Mouse (Mus musculus) liver, embryonic 12.5 days (tissue): ENCODE measurements around the gene Fbf1. TPM values are rescaled to one million over a fixed set of nuclear protein-coding genes. Genes with fewer than 3 reads are reported as not detected.
"Not testable (repeated sequence)": the region's sequence is repeated elsewhere in the genome, so short reads cannot be mapped to it uniquely, and the experiment has no call there.

Source experiments
- ATAC-seq: fragments of 200-750 bp; cut with Nextera tagmentation; 2 replicates; pipeline ENCODE4 v1.8.0; 2017; ENCODE audit warnings: moderate number of reproducible peaks, mild to moderate bottlenecking, moderate library complexity
- H3K27ac ChIP-seq: fragments of 300-500 bp; sonication (generic); 2 replicates; pipeline ENCODE4 v1.5.1; 2016; ENCODE audit warnings: mild to moderate bottlenecking
- H3K27me3 ChIP-seq: fragments of 300-500 bp; sonication (generic); replicated peaks from 2 replicates; pipeline ENCODE4 v1.6.1; 2016; ENCODE audit warnings: mild to moderate bottlenecking, moderate library complexity
- H3K36me3 ChIP-seq: fragments of 300-500 bp; sonication (generic); 2 replicates; pipeline ENCODE4 v1.6.1; 2016; ENCODE audit warnings: mild to moderate bottlenecking, moderate library complexity
- H3K4me1 ChIP-seq: fragments of 300-500 bp; sonication (generic); 2 replicates; pipeline ENCODE4 v1.6.1; 2016
- H3K4me2 ChIP-seq: fragments of 300-500 bp; sonication (generic); 2 replicates; pipeline ENCODE4 v1.6.1; 2016; ENCODE audit warnings: mild to moderate bottlenecking, moderate library complexity
- H3K4me3 ChIP-seq: fragments of 300-500 bp; sonication (generic); 2 replicates; pipeline ENCODE4 v1.5.1; 2016; ENCODE audit warnings: mild to moderate bottlenecking, moderate library complexity
- H3K9ac ChIP-seq: fragments of 300-500 bp; sonication (generic); 2 replicates; pipeline ENCODE4 v1.6.1; 2016; ENCODE audit warnings: mild to moderate bottlenecking, moderate library complexity
- H3K9me3 ChIP-seq: fragments of 300-500 bp; sonication (generic); replicated peaks from 2 replicates; pipeline ENCODE4 v1.6.1; 2016; ENCODE audit warnings: mild to moderate bottlenecking, moderate library complexity
- WGBS: fragments of 180-500 bp; shearing (Covaris S2); methylation state at CpG from one replicate; pipeline ENCODE4 v1.1.7; 2016; ENCODE audit not compliant: insufficient replicate concordance; 5-methylcytosine and 5-hydroxymethylcytosine counted together
- polyA plus RNA-seq: library from polyadenylated mRNA; unstranded; fragments of >200 nt; fragmentation: Nextera tagmentation; extraction: Ambion mirVana; gene quantifications from 2 replicates; pipeline ENCODE4 v1.2.1, GENCODE M21; 2016

The Fbf1 gene
- polyA plus RNA-seq, 1 experiment from 2014 or later, result 14.3 TPM

DNA sequence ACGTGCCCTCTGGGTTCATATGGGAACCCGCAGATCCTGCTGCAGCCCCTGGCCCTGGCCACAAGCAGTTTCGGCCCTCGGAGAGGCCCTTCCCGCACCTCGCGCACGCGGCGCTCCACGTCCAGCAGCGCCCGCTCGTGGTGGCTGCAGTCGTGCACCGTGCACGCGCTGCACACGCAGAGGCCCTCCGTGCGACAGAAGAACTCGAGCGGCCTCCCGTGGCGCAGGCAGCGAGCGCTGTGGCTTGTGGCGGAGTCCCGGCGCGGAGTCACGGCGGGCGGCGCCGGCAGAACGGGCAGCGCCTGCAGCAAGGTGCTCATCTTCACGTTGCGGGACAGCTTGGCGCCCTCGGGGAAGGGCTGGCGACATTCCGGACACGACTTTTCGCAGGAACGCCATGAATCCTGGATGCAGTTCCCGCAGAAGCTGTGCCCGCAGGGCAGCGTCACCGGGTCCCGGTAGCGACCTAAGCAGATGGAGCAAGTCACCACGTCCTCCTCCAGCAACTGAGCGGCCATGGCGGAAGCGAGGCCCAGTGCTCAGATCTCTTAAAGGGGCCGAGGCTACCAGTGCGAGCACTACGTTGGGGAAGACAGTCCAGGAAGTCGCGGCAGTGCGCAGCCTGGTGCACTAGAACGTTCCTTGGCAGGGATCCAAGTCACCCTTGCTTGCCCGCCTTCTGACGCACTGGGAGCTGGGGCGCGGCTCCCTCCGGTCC lies 37.3 kb downstream of the Fbf1 start, which contains the start of gene Trim65:
TSS of gene Trim65 (minus strand) at position 641 of the 718 bp plus-strand sequence.
- peaks cover 40% of the 10 kb centered on the region for H3K4me1 ChIP-seq
- peaks cover 51% of the 10 kb centered on the region for H3K36me3 ChIP-seq
- H3K27me3 ChIP-seq, result no peaks in the 10 kb centered on the region
- ATAC-seq, result peak; percentile 73
- H3K4me3 ChIP-seq, result peak within 1 kb of the TSS; percentile 63
- H3K27ac ChIP-seq, result peak within 1 kb of the TSS; percentile 73
- peak within 1 kb of the TSS; percentile 72 for H3K9ac ChIP-seq
- WGBS, result under 1% methylated on average over 69 of the region's 69 CpGs
- peak within 1 kb of the TSS; percentile 85 for H3K4me2 ChIP-seq
- H3K9me3 ChIP-seq, result no peaks in the 10 kb centered on the region

DNA sequence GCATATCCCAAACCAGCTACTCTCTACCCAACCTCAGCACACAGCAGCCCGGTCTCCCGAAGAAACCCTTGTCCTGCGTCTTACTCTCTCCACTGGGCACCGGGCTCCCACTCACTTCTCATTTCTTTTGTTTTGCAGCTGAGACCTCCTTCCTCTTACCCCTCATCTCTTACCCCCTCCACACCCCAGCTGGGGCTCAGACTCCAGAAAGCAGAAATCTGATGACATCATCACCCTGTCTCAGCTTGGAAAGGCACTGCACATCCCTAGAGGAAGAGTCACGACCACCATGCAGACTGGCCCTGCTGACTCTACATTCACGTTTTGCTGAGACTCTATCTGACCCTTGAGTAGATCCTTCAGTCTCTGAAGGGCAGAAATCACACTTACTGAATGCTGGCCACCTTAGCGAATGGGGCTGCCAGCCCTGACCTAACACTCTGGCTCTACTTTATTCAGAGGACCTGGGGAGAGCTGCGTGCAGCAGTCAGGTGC lies 37.9 kb downstream of the Fbf1 start:
- peak overlapping the region; percentile 63 for H3K4me3 ChIP-seq
- no peaks in the 10 kb centered on the region for H3K9me3 ChIP-seq
- H3K4me2 ChIP-seq, result peak overlapping the region; percentile 85
- no peaks in the 10 kb centered on the region for H3K27me3 ChIP-seq
- peaks cover 50% of the 10 kb centered on the region for H3K36me3 ChIP-seq
- WGBS, result 29% methylated on average over 8 of the region's 8 CpGs
- peak overlapping the region; percentile 72 for H3K9ac ChIP-seq
- 0 out of 2 replicates have a peak, but pooled peaks have one; percentile 10 for ATAC-seq
- peak overlapping the region; percentile 73 for H3K27ac ChIP-seq
- H3K4me1 ChIP-seq, result peaks cover 40% of the 10 kb centered on the region

DNA sequence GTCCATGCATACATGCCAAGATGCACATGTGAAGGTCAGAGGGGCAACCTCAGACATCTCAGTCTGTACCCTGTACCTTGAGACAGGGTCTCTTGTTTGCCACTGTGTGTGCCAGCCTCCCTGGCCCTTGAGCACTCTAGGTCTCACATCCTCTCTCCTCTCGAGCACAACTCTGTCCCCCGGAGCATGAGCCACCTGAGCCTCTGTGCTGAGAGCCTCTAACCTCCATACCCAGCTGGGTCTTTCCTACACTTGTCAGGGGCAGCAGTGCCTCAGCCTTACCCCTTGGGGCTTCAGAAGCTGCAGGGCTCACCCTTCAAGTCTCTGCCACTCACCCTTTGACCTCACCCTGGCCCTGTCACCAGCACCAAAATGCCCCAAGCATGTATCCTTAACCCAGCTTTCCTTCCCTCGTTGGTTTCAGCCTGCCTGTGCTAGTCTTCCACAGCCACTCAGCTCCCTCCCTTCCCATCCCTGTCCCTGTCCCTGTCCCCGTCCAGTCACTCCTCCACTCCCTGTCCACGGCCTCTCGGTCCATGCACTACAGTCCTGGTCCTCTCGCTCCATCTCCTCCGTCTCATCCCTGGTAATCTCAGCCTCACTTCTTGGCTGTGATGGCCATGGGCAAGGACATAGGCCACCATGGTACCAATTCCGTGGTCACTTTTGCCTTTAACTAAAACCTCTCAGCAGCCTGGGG lies 38.7 kb downstream of the Fbf1 start:
- 78% methylated on average over 9 of the region's 9 CpGs for WGBS
- H3K27ac ChIP-seq, result no peak overlapping the region
- H3K4me2 ChIP-seq, result peak overlapping the region; percentile 85
- H3K9ac ChIP-seq, result no peak overlapping the region
- peaks cover 45% of the 10 kb centered on the region for H3K36me3 ChIP-seq
- no peaks in the 10 kb centered on the region for H3K9me3 ChIP-seq
- H3K27me3 ChIP-seq, result no peaks in the 10 kb centered on the region
- no peak for ATAC-seq
- no peak overlapping the region for H3K4me3 ChIP-seq
- peaks cover 40% of the 10 kb centered on the region for H3K4me1 ChIP-seq

DNA sequence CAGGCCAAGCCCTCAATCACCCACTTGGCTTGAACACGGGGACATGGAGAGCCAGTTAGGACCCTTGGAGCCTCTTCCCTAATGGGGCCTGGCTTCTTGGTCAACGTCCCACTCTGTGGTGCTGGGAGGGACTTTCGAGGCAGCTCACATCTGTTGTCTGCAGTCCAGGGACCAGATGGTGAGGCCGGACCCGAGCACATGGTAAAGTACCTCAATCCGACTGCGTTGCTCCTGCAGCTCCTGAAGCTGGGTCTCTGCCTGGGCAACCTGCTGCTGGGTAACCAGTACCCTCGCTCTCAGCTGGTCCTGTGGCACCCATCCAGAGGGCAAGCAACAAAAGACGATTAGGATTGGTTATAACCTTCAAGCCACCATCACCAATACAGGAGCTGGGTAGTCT lies 40.0 kb downstream of the Fbf1 start:
- Histone ChIP-seq H3K27ac (0 out of 2 replicates have a peak overlapping the region, but pooled peaks have one; percentile 21), H3K36me3 (peaks cover 43% of the 10 kb centered on the region), H3K9ac (no peak overlapping the region), H3K4me1 (peaks cover 40% of the 10 kb centered on the region), H3K9me3 (no peaks in the 10 kb centered on the region), H3K27me3 (no peaks in the 10 kb centered on the region), H3K4me2 (no peak overlapping the region), H3K4me3 (no peak overlapping the region)
- WGBS, result 79% methylated on average over 9 of the region's 9 CpGs
- ATAC-seq, result no peak

DNA sequence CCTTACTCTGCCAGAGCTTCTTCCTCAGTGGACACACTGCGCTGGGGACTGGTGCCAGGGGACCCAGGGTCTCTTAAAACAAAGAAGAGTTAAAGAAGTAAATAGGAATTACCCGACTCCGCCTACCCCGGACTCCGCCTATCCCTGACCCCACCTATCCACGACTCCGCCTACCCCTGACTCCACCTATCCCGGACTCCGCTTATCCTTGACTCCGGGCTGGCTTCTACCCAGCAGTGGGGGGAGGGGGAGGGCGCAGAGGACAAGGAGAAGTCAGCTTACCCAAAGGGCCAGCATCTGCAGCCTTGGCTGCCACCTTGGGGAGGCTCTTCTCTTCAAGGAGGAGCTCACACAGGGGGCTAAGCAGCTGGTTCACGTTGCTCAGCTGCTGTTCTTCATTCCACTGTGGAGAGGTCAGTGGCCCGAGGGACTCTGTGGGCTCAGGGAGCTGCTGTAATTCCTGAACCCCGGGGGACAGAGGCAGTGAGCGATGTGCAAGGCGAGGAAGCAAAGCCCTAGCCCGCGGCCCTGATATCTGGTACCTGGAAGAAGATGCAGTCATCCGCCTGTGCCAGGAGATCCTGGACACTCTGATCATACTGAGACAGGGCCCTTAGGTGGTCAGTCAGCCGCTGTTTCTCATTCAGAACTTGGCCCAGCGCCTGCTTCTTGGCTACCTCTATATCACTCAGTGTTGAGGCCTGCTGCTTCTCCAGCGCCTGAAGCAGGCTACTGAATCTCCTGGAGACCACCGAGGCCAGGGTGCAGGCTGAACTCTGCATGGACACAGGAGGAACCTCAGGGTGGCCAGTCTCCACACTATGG lies 40.6 kb downstream of the Fbf1 start, which contains the start of gene Trim47:
TSS of gene Trim47 (minus strand) at position 55 of the 825 bp plus-strand sequence.
- Histone ChIP-seq H3K4me1 (peaks cover 40% of the 10 kb centered on the region), H3K27me3 (no peaks in the 10 kb centered on the region), H3K27ac (0 out of 2 replicates have a peak within 1 kb of the TSS, but pooled peaks have one; percentile 21), H3K9me3 (no peaks in the 10 kb centered on the region), H3K9ac (no peak within 1 kb of the TSS), H3K4me3 (no peak within 1 kb of the TSS), H3K36me3 (peaks cover 42% of the 10 kb centered on the region), H3K4me2 (peak within 1 kb of the TSS; percentile 43)
- WGBS, result 55% methylated on average over 23 of the region's 23 CpGs
- ATAC-seq, result 0 out of 2 replicates have a peak, but pooled peaks have one; percentile 30

DNA sequence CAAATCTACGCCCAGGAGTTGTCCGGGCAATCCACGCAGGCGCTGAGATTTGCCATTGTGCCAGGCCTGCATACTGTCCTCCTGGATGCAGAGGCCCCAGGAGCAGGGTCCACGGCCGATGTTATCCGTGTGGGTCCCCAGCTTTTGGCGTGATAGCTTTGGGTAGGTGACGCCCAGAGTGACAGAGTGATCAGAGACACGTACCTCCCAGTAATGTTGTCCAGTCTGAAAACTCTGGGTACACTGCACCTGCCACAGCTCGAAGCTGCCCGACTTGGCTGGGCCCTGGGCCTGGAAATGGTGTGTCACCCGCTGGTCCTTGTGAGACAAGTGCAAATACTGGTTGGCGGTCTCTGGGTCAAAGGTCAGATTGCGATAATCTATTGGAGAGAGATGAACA lies 41.7 kb downstream of the Fbf1 start:
- no peak overlapping the region for H3K27ac ChIP-seq
- no peak overlapping the region for H3K9ac ChIP-seq
- H3K4me2 ChIP-seq, result no peak overlapping the region
- no peaks in the 10 kb centered on the region for H3K9me3 ChIP-seq
- H3K27me3 ChIP-seq, result no peaks in the 10 kb centered on the region
- WGBS, result 79% methylated on average over 15 of the region's 15 CpGs
- no peak for ATAC-seq
- H3K4me3 ChIP-seq, result no peak overlapping the region
- H3K4me1 ChIP-seq, result peaks cover 34% of the 10 kb centered on the region
- H3K36me3 ChIP-seq, result peaks cover 38% of the 10 kb centered on the region

DNA sequence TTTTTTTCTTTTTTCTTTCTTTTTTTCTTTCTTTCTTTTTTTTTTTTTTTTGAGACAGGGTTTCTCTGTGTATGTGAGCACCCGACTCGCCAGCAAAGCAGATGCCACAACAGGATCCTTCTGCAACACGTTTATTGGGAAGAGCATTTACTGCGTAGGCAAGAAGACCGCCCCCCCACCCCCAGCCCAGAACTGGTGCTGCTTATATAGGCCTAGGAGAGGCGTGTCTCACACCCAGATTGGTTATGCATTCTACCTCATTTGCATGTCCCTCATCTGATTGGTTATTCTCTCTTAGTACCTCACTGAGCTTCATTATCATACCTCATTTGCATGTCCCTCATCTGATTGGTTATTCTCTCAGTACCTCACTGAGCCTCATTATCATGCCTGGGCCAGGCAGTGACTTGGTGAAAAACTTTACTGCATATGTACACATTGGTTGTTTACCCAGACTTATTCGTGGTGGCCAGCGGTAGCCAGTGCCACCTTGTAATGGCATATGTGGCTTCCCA lies 46.2 kb downstream of the Fbf1 start:
- H3K9ac ChIP-seq, H3K4me2 ChIP-seq, ATAC-seq, H3K9me3 ChIP-seq, H3K27ac ChIP-seq, H3K27me3 ChIP-seq, H3K4me3 ChIP-seq: not testable (repeated sequence)
- Histone ChIP-seq H3K36me3 (peaks cover 37% of the 10 kb centered on the region), H3K4me1 (peaks cover 10% of the 10 kb centered on the region)
- WGBS, result 83% methylated on average over 8 of the region's 8 CpGs

DNA sequence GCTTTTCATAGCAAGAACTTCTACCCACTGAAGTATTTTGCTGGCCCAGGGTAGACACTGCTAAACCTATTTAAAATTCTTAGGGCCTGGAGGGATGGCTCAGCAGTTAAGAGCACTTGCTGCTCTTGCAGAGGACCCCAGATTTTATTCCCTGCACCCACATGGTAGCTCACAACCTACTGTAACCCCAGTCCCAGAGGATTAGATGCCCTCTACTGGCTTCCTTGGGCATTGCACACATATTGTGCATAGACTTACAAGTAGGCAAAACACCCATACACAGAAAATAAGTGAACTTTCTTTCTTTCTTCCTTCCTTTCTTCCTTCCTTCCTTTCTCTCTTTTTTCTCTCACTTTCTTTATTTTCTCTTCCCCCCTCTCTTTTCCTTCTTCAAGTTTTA lies 50.1 kb downstream of the Fbf1 start:
- H3K27me3 ChIP-seq, result 0 out of 2 replicates have a peak, but pooled peaks cover 3% of the 10 kb centered on the region
- no peak overlapping the region for H3K9ac ChIP-seq
- peaks cover 10% of the 10 kb centered on the region for H3K4me1 ChIP-seq
- H3K4me2 ChIP-seq, result no peak overlapping the region
- no peak for ATAC-seq
- peaks cover 11% of the 10 kb centered on the region; the same call in 1 of the 2 replicates for H3K36me3 ChIP-seq
- H3K27ac ChIP-seq, result no peak overlapping the region
- no peaks in the 10 kb centered on the region for H3K9me3 ChIP-seq
- no peak overlapping the region for H3K4me3 ChIP-seq

DNA sequence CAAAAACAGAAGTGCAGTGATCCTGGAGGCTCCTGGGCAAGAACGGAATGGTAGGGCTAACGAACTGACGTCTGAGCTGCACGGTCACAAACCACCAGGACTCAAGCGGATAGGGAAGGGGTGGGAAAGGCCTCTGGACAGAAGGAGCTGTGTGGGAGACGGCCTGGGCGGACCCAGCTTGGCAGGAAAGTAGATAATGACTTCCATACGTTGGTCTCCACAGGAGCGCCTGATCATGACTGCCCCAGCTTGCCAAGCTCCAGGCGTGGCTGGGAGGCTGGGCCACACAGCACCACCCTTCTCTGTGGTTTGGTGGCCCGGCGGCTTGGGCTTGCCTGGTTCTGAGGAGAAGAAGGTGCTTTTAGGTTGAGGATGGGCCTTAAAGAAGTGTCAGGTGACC lies 50.7 kb downstream of the Fbf1 start:
- H3K9me3 ChIP-seq, result no peaks in the 10 kb centered on the region
- ATAC-seq, result 0 out of 2 replicates have a peak, but pooled peaks have one; percentile 35
- 0 out of 2 replicates have a peak, but pooled peaks cover 5% of the 10 kb centered on the region for H3K36me3 ChIP-seq
- H3K4me2 ChIP-seq, result no peak overlapping the region
- no peak overlapping the region for H3K27ac ChIP-seq
- no peak overlapping the region for H3K9ac ChIP-seq
- H3K4me3 ChIP-seq, result no peak overlapping the region
- 53% methylated on average over 12 of the region's 12 CpGs for WGBS
- H3K4me1 ChIP-seq, result peaks cover 10% of the 10 kb centered on the region
- H3K27me3 ChIP-seq, result 0 out of 2 replicates have a peak, but pooled peaks cover 3% of the 10 kb centered on the region

DNA sequence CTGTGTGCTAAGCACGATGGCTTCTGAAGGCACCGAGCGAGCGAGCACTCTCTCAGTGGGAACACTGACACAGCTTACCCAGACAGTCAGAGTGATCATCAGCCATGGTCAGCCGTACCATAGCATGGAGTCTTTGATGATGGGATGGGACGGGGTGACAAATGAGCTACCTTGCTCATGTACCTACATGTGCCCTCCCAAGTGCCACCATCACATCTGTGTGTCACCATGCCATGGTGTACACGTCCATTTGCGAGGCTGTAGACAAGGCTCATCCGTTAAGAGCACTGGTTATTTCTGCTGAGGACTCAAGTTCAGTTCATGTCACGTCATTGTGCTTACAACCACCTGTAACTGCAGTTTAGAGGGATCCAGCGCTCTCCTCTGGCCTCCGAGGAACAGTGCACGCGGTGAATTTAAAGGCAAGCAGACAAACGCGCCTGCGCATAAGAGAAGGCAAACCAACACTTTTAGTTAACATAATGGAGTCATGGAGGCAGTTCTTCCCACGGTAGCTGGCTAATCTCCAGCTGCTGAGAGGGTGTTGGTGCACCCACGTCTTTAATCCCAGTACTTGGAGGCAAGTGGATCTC lies 56.3 kb downstream of the Fbf1 start:
- H3K27me3 ChIP-seq, result peaks cover 59% of the 10 kb centered on the region
- no peaks in the 10 kb centered on the region for H3K36me3 ChIP-seq
- H3K4me2 ChIP-seq, result no peak overlapping the region
- no peak overlapping the region for H3K9ac ChIP-seq
- peaks cover 41% of the 10 kb centered on the region for H3K4me1 ChIP-seq
- H3K4me3 ChIP-seq, result no peak overlapping the region
- H3K9me3 ChIP-seq, result no peaks in the 10 kb centered on the region
- no peak overlapping the region for H3K27ac ChIP-seq
- no peak for ATAC-seq
- WGBS, result 82% methylated on average over 19 of the region's 19 CpGs

DNA sequence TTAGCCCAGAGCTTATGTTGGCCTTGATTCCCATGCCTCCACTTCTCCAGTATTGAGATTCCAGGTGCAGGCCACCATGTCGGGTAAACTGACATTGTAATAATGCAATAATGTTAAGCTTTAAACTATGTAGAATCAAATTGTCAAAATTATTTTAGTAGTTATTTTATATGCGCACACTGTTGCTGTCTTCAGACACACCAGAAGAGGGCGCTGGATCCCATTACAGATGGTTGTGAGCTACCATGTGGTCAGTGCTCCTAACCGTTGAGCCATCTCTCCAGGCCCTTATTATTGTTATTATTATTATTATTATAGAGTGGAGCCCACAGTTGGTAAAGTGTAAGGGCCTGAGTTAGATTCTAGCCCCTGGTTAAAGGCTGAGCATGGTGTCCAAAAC lies 56.9 kb downstream of the Fbf1 start:
- Histone ChIP-seq H3K4me3 (no peak overlapping the region), H3K9ac (no peak overlapping the region), H3K4me2 (no peak overlapping the region), H3K27ac (no peak overlapping the region), H3K27me3 (peaks cover 65% of the 10 kb centered on the region), H3K4me1 (peaks cover 46% of the 10 kb centered on the region), H3K9me3 (no peaks in the 10 kb centered on the region), H3K36me3 (no peaks in the 10 kb centered on the region)
- no peak for ATAC-seq
- WGBS, result 74% methylated on average over 4 of the region's 4 CpGs
